Mouse (Mus musculus) thymus, postnatal 36 days (tissue): ENCODE measurements around the gene Myocd.

Experiments used
- DNase-seq, 2 experiments: peaks; one replicate each; pipeline ENCODE4 v3.0.0; 2022; ENCODE audit warnings: mixed read lengths in 2 of 2

Myocd gene

DNA sequence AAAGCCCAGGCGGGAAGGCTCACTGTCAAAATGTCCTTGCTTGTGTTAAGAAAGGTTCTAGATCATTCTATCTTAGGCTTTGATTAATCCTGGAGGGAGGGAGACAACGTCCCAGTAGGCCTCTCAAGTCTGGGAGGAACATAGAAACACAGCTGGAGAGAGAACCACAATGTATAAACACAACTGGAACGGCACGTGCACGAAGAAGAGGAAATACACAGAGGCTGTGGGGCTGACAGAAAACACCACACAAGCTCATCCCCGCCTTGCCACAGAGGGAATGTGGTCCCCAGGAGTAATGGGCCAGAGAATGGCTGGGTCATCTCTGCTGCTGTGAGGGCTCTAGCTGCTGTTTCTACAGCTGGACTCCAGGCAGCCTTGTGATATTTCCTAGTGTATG lies 58.1 kb downstream of the Myocd start:
- no peak for DNase-seq

- DNase-seq: no peak
Observed at GRCm38 (mm10) chr11:65209441-65209840, 60.3 kb downstream of the Myocd start.

- DNase-seq: no peak
Observed at GRCm38 (mm10) chr11:65205306-65205705, 64.5 kb downstream of the Myocd start.

DNA sequence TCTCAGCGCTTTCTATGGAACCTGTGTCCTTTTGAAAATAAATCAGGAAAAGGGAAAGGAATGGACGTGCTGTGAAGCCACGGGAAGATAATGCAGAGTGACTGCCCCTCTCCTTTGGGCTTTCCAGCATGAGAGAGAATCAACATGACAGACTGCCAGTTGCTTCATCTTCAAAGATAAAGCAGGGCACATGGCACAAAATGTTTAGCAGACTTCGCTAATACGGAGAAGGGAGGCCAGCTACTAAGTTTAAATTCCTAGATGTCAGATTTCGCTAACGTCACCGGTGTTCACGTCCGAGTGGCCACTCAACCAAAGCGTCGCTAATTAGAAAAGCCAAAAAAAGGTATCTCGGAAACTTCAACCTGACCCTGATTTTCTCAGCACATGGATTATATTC lies 65.1 kb downstream of the Myocd start:
- no peak for DNase-seq

DNA sequence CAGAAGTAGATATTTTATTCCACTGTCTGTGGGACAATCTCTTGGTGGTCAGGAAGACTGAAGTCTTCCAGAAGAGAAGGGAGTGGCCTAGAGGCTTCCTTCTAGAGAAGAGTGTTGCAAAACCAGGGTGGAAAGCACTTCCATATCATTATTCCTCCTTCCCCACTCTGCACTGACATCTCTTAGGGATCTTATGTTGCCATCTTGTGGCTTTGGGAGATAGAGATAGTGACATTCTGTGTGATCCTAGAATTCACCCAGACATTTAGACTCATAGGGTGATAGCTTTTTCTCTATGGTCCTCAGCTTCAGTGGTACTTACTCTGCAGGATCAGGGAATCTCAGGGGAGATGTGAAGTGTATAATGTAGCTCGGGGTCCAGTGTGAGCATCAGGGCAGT lies 66.8 kb downstream of the Myocd start:
- no peak for DNase-seq

DNA sequence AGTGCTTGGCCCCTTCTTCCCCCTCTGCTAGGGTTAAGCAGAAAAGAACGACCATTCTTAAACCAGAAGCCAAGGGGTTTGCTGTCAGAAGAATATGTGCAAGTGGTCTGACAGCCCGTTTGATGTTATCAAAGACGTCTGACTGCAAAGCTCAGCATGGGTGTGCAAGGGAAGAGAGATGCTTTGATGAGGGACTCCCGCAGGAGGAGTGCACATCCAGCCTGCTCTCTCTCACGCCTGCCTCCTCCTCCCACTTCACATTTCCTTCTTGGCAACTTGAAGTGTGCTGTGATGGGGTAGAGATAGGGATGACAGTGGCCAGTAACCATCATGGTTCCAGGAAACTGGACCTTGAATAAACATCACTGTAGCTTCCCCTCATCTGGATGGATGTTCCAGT lies 67.6 kb downstream of the Myocd start:
- DNase-seq: no peak

- no peak for DNase-seq
Observed at GRCm38 (mm10) chr11:65198026-65198425, 71.8 kb downstream of the Myocd start.

DNA sequence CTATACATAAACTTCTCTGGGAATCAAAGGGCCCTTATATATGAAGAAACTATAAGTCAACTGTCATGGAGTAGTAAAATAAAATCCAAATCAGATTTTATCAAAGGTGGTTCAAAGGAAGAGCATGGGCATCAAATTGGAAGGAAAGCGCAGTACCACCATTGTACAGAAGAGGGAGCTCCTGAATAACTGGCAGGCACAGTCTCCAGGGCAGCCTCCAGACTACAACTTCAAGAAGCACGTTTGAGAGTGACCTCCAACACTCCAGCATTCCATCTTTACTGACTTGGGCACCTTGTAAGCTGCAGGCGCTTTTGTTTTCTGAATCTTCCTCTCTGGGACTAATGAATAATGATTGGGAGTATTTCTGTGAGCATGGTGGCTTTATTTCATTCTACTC lies 72.5 kb downstream of the Myocd start:
- DNase-seq: peak in 1 of 2 experiments; percentile 6

DNA sequence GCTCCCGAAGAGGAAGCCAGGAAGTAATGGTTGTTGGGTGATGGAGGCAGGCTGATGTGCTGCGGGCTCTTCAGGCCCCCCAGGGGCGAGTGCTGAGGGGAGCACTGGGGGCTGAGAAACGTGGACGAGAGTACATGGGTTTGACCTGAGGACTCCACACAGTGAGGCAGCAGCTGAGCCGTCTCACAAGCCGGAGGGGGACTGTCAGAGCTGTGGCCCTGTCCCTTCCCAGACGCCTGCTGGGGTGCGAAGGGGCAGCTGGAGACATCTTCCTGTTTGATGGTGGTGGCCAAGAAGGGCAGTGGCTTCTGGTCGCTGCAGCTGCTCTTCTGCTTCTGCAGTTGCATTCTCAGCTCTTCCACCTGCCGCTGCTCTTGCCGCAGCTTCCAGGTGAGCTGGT lies 82.8 kb downstream of the Myocd start:
- no peak for DNase-seq

DNA sequence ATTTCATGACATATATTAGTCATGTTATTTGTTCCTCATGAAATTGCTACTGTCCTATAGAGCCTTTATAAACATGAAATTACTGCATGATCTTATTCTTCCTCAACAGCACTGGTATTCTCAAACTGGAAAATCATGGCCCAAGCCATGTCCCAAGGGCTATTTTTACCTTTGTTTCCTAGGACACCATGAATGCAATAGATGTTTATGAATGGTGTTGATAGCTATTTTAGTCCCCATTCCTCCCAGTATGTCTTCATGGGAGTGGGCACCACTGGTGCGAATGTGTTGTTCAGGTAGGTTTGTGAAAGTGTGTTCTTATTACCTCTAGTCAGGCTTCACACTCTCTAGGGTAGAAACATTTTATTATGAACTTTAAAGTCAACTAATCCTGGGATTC lies 84.7 kb downstream of the Myocd start:
- DNase-seq: no peak

DNA sequence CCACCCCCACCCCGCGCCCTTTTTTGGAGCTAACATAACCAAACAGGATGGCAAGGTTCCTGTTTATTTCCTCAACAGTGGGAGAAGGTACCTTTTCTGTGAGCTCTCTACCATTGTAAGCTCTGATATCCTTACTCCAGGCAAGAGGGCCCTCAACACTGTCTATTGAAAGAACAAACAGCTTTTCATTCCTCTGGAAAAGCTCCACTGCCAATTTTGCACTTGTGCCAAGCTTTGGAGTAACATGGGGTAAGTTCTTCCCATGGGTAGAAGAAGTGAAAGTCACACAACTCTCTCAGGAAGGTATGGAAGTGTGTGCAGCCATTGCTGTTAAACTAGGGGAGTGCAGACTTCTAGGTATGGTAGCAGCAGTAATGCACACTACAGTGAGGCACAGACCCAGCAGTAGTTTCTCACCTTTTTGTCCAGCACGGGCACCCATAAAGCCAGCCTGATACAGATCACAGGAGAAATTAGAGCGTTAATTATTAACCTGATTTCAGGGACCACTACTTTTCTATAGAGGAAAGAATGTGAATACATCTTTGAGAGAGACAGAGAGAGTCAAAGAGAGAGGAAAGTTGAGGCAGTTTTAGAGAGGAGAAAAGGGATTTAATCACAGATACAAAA lies 99.6 kb downstream of the Myocd start:
- no peak for DNase-seq

DNA sequence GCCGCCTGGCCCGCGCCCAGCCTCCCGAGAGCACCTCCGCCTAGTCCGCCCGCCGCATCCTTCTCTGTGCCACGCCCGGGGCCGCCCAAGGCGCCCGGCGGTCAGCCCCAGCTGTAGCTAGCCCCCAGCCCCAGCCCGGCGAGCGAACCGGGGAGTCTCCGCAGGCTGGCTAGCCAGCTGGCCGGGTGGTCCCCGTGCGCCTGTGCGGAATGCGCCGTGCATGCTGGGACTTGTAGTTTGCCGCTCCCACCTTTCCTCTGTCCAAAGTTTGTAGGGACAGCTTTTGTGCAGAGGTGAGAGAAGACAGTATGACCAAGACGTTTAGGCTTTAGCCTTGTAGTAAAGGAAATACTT lies 107.0 kb downstream of the Myocd start, which contains the start of gene Arhgap44:
Arhgap44 (minus strand) TSS at position 195 of the 354 bp plus-strand sequence.
- no peak for DNase-seq

- no peak for DNase-seq
Observed at GRCm38 (mm10) chr11:65161881-65162766, 107.7 kb downstream of the Myocd start.

DNA sequence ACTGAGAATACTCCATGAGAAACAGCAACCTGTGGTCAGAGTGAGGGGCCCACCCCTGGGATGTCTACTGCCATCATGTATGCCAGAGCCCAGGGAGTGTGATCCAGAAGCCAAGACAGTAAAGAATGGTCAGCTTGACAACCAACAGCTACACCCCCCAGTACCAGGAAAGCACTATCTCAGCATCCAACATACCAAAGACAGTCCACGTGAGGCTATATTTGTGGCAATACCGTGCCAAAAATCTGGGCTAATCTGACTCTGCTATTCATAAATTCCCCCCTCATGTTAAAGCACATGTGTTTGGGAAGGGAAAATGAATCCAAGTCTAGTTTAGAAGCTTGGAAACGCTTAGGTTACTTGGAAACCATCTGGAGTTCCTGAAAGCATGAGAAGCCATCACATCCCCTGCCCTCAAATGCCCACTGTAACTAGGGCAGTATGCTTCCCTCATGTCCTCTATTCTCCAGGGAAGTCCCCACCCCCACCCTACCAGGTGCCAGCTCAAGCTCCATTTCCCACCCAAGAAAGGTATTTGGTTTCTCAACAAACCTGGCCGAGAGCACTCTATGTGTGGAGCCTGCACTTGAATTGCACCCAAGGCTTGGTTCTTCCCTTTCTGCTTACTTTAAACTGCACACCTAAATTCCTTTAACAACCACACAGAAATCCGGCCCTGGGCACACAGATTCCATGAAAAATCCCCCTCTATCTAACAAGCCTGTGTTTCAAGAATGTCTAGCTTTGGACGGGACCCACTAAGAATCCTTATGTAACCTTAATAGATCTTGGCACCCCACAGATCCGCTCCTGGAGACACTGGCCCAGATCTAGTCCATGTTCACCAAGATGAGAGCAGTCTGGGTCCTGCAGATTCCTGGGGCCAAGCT lies 108.6 kb downstream of the Myocd start:
- no peak for DNase-seq

- DNase-seq: no peak
Observed at GRCm38 (mm10) chr11:65159791-65160190, 110.0 kb downstream of the Myocd start, which contains the start of gene 1700086D15Rik. Gene 1700086D15Rik, minus strand, starts transcription at chr11:65159891.

GRCm38 (mm10) chr11:65158658-65158990 lies 111.2 kb downstream of the Myocd start:
- no peak for DNase-seq

DNA sequence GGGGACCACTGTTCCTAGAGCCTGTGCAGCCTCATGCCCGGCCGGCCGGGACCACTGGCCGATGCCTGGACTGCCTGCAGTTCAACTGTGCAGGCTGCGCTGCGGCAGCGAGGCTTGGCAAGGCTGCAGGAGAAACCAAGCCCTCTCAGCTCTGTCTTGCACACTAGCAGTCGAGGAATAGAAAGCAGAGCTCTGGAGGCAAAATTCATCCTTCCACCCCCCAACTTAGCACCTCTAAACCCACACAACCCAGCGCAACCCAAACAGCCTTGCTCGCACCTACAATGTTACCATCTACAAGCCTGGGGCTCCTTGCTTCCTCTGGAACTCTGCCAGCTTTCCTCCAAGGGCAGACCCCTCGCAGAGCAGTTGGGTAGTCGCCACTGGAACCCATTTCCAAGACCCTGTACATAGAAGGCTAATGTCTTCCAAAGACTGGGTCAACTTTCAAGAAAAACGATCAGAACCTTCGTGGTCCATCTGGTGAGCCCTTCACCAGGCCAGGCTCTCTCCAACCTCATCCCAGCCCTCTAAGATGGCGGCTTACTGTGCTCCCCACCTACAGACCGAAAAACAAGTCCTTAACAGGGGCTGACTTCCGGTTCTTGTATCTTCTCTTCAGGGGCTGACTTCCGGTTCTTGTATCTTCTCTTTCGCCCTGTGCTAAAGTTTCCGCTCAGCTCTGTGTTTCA lies 111.7 kb downstream of the Myocd start:
- DNase-seq: no peak

GRCm38 (mm10) chr11:65153006-65153405 lies 116.8 kb downstream of the Myocd start:
- DNase-seq: no peak

- DNase-seq: no peak
Observed at GRCm38 (mm10) chr11:65148441-65148840, 121.3 kb downstream of the Myocd start.

GRCm38 (mm10) chr11:65142838-65143417 lies 126.9 kb downstream of the Myocd start:
- no peak for DNase-seq

GRCm38 (mm10) chr11:65139030-65139429 lies 130.8 kb downstream of the Myocd start:
- DNase-seq: no peak

GRCm38 (mm10) chr11:65137145-65137652 lies 132.6 kb downstream of the Myocd start:
- no peak for DNase-seq
